Mouse (Mus musculus) stomach, postnatal 0 days (tissue): Measurements from ENCODE around the gene Il16. TPM values are rescaled to one million over a fixed set of nuclear protein-coding genes. Genes with fewer than 3 reads are reported as not detected.

Source experiments
- ATAC-seq: fragments of 200-750 bp; cut with Nextera tagmentation; 2 replicates; pipeline ENCODE4 v1.8.0; 2017; ENCODE audit not compliant: low FRiP score, low TSS enrichment
- DNase-seq: peaks from one replicate; pipeline ENCODE4 v3.0.0-alpha.2; 2016; ENCODE audit warnings: low spot score
- H3K27ac ChIP-seq: fragments of 300-500 bp; sonication (generic); replicated peaks from 2 replicates; pipeline ENCODE4 v1.5.1; 2014; ENCODE audit warnings: mild to moderate bottlenecking, control low read depth
- H3K27me3 ChIP-seq: fragments of 300-500 bp; sonication (generic); 2 replicates; pipeline ENCODE4 v1.6.1; 2014; ENCODE audit warnings: low read length; ENCODE audit not compliant: control insufficient read depth, insufficient read depth
- H3K36me3 ChIP-seq: fragments of 300-500 bp; sonication (generic); 2 replicates; pipeline ENCODE4 v1.6.1; 2014; ENCODE audit warnings: low read length, mixed read lengths; ENCODE audit not compliant: control insufficient read depth, insufficient read depth
- H3K4me1 ChIP-seq: fragments of 300-500 bp; sonication (generic); replicated peaks from 2 replicates; pipeline ENCODE4 v1.6.1; 2014; ENCODE audit warnings: antibody characterized with exemption; ENCODE audit not compliant: control insufficient read depth, insufficient read depth
- H3K4me2 ChIP-seq: fragments of 300-500 bp; sonication (generic); replicated peaks from 2 replicates; pipeline ENCODE4 v1.6.1; 2014; ENCODE audit warnings: low read depth, mild to moderate bottlenecking, control low read depth, moderate library complexity
- H3K4me3 ChIP-seq: fragments of 300-500 bp; sonication (generic); 2 replicates; pipeline ENCODE4 v1.5.1; 2014; ENCODE audit warnings: low read depth, low read length, control low read depth
- H3K9ac ChIP-seq: fragments of 300-500 bp; sonication (generic); 2 replicates; pipeline ENCODE4 v1.6.1; 2014; ENCODE audit warnings: mild to moderate bottlenecking, low read length, control low read depth, mixed read lengths
- H3K9me3 ChIP-seq: fragments of 300-500 bp; sonication (generic); 2 replicates; pipeline ENCODE4 v1.6.1; 2016; ENCODE audit warnings: low read length; ENCODE audit not compliant: control insufficient read depth
- CTCF ChIP-seq: IDR thresholded peaks from 2 replicates; pipeline ENCODE4 v1.5.1; 2016; ENCODE audit warnings: antibody characterized with exemption, low read depth, mild to moderate bottlenecking, moderate library complexity
- EP300 ChIP-seq: optimal IDR thresholded peaks from 2 replicates; pipeline ENCODE3; 2016; ENCODE audit warnings: antibody characterized with exemption
- WGBS: fragments of 180-500 bp; shearing (Covaris S2); extraction: QIAGEN DNeasy Blood & Tissue Kit; methylation state at CpG from one replicate; pipeline ENCODE4 v1.1.7; 2014; 5-methylcytosine and 5-hydroxymethylcytosine counted together
- polyA plus RNA-seq: library from polyadenylated mRNA; unstranded; fragments of >200 nt; fragmentation: Nextera tagmentation; extraction: Ambion mirVana; gene quantifications from 2 replicates; pipeline ENCODE4 v1.2.1, GENCODE M21; 2015

Il16 gene
- polyA plus RNA-seq, 1 experiment from 2014 or later: 2.8 TPM

GRCm38 (mm10) chr7:83778516-83778915 lies 33.0 kb upstream of the Il16 start:
- 75% methylated on average over 2 of the region's 2 CpGs for WGBS
- TF ChIP-seq CTCF (no peak), EP300 (no peak)

GRCm38 (mm10) chr7:83774721-83775120 lies 29.2 kb upstream of the Il16 start:
- Histone ChIP-seq H3K4me3 (no peak overlapping the region), H3K36me3 (no peaks in the 10 kb centered on the region), H3K4me2 (no peak overlapping the region), H3K9me3 (no peaks in the 10 kb centered on the region), H3K27ac (no peak overlapping the region), H3K27me3 (no peaks in the 10 kb centered on the region), H3K4me1 (no peaks in the 10 kb centered on the region), H3K9ac (no peak overlapping the region)
- ATAC-seq: no peak
- DNase-seq: no peak
- 22% methylated on average over 5 of the region's 5 CpGs for WGBS
- TF ChIP-seq CTCF (peak; percentile 81), EP300 (no peak)

More at GRCm38 (mm10) chr7:83778516-83778915, 33.0 kb upstream of the Il16 start:
- Histone ChIP-seq H3K27ac (no peak overlapping the region), H3K9ac (no peak overlapping the region), H3K4me1 (no peaks in the 10 kb centered on the region), H3K9me3 (no peaks in the 10 kb centered on the region), H3K27me3 (no peaks in the 10 kb centered on the region), H3K4me2 (no peak overlapping the region), H3K36me3 (no peaks in the 10 kb centered on the region), H3K4me3 (no peak overlapping the region)
- ATAC-seq (no peak), DNase-seq (no peak)

GRCm38 (mm10) chr7:83763674-83764073 lies 18.1 kb upstream of the Il16 start:
- Histone ChIP-seq H3K9me3 (no peaks in the 10 kb centered on the region), H3K36me3 (no peaks in the 10 kb centered on the region), H3K27ac (no peak overlapping the region), H3K9ac (no peak overlapping the region), H3K27me3 (no peaks in the 10 kb centered on the region), H3K4me2 (no peak overlapping the region), H3K4me1 (no peaks in the 10 kb centered on the region), H3K4me3 (no peak overlapping the region)
- 40% methylated on average over 3 of the region's 3 CpGs for WGBS
- ATAC-seq (no peak), DNase-seq (no peak)
- TF ChIP-seq CTCF: no peak
- TF ChIP-seq EP300: no peak

- H3K27ac ChIP-seq: no peak overlapping the region
- H3K4me3 ChIP-seq: no peak overlapping the region
- TF ChIP-seq EP300 (no peak), CTCF (no peak)
- ATAC-seq: no peak
- H3K4me2 ChIP-seq: no peak overlapping the region
- no peaks in the 10 kb centered on the region for H3K27me3 ChIP-seq
- no peak overlapping the region for H3K9ac ChIP-seq
- no peaks in the 10 kb centered on the region for H3K4me1 ChIP-seq
- no peaks in the 10 kb centered on the region for H3K36me3 ChIP-seq
- H3K9me3 ChIP-seq: no peaks in the 10 kb centered on the region
- 84% methylated on average over 5 of the region's 5 CpGs for WGBS
- no peak for DNase-seq
Observed at GRCm38 (mm10) chr7:83762336-83762735, 16.8 kb upstream of the Il16 start.

- ATAC-seq: no peak
- H3K4me1 ChIP-seq: no peaks in the 10 kb centered on the region
- H3K27me3 ChIP-seq: no peaks in the 10 kb centered on the region
- no peaks in the 10 kb centered on the region for H3K9me3 ChIP-seq
- no peak overlapping the region for H3K9ac ChIP-seq
- no peaks in the 10 kb centered on the region for H3K36me3 ChIP-seq
- no peak overlapping the region for H3K4me2 ChIP-seq
- H3K4me3 ChIP-seq: no peak overlapping the region
- 27% methylated on average over 1 of the region's 1 CpGs for whole genome bisulfite sequencing
- no peak overlapping the region for H3K27ac ChIP-seq
- DNase-seq: no peak
- TF ChIP-seq CTCF: no peak
Observed at GRCm38 (mm10) chr7:83751055-83751454, 5.5 kb upstream of the Il16 start.

- ATAC-seq: no peak
- no peak overlapping the region for H3K4me2 ChIP-seq
- H3K27ac ChIP-seq: no peak overlapping the region
- no peak for DNase-seq
- H3K36me3 ChIP-seq: no peaks in the 10 kb centered on the region
- WGBS: 86% methylated on average over 1 of the region's 1 CpGs
- no peak overlapping the region for H3K4me3 ChIP-seq
- 0 out of 2 replicates have a peak, but pooled peaks cover 2% of the 10 kb centered on the region for H3K4me1 ChIP-seq
- no peak overlapping the region for H3K9ac ChIP-seq
- TF ChIP-seq CTCF (no peak), EP300 (no peak)
- H3K27me3 ChIP-seq: no peaks in the 10 kb centered on the region
- H3K9me3 ChIP-seq: no peaks in the 10 kb centered on the region
Observed at GRCm38 (mm10) chr7:83748405-83748804, 2.9 kb upstream of the Il16 start.
